Mouse (Mus musculus) T-cell, adult 66 days (primary cell): ENCODE data around the gene Gtf2f2. TPM values are rescaled to one million over a fixed set of nuclear protein-coding genes. Genes with fewer than 3 reads are reported as not detected.

ENCODE experiments used
- total RNA-seq, 2 experiments: library from RNA; stranded (reverse); gene quantifications; 3 replicates in 1 of 2; 4 replicates in 1 of 2; pipeline ENCODE4 v1.2.4; 2023

The Gtf2f2 gene
- total RNA-seq, result 10 to 100 TPM; 24.1 to 24.8 TPM

GRCm38 (mm10) chr14:76010102-76011061, at the start of gene Gtf2f2:
TSS of gene Gtf2f2 (minus strand) at chr14:76010865.

DNA sequence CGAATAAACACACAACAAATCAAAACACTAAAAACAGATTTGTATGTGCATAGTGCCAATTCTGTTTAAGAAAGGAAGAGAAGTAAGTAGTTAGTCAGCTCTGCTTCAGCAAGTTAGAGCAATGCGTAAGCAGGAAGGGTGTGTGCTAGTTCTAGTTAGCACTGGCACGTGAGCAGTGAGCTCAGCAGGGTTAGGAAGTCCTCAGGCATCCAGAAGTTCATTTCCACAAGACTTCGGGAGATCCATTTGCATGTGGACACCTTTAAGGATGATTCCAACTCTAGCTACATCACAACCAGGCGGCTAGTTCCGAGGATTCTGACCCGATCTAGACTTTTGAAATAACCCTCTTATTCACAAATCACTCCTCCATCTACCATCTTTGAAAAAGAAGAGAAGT, 55.9 kb downstream of the Gtf2f2 start, which contains the start of gene Kctd4:
TSS of gene Kctd4 (plus strand) at position 244 of the 400 bp plus-strand sequence.

Other genes with a start within 250 kb of the Gtf2f2 start
- gene Slc25a30, start 223.8 kb downstream of the Gtf2f2 start, total RNA-seq, result 10 to 100 TPM; 54.8 to 58.9 TPM
- gene Tpt1, start 165.8 kb downstream of the Gtf2f2 start, total RNA-seq, result 1,000 to 10,000 TPM; 9,181 to 9,786 TPM
- gene Kctd4, start 55.9 kb downstream of the Gtf2f2 start, total RNA-seq, result not detected
- gene Gpalpp1, start 99.9 kb upstream of the Gtf2f2 start, total RNA-seq, result 10 to 100 TPM; 17.6 to 18.7 TPM
- 10 to 100 TPM; 17.2 to 19.0 TPM for gene Nufip1, start 100.0 kb upstream of the Gtf2f2 start, total RNA-seq